Mouse (Mus musculus): ENCODE measurements at regions not wholly inside any gene's neighbourhood (a gene's known extent, or its start where the extent isn't known, plus 50 kb on each side); places are given as distances from the start of the nearest gene placed in this dataset.

- CTCF ChIA-PET = interaction anchor here (1.0 kb wide), 1 partner anchor 8 kb away, joined by 3 read pairs; no protein-coding TSS in a partner anchor
These were observed 113.3 kb upstream of the Tbl1xr1 start for GRCm38 (mm10) chr3:21962921-21963732.

DNA sequence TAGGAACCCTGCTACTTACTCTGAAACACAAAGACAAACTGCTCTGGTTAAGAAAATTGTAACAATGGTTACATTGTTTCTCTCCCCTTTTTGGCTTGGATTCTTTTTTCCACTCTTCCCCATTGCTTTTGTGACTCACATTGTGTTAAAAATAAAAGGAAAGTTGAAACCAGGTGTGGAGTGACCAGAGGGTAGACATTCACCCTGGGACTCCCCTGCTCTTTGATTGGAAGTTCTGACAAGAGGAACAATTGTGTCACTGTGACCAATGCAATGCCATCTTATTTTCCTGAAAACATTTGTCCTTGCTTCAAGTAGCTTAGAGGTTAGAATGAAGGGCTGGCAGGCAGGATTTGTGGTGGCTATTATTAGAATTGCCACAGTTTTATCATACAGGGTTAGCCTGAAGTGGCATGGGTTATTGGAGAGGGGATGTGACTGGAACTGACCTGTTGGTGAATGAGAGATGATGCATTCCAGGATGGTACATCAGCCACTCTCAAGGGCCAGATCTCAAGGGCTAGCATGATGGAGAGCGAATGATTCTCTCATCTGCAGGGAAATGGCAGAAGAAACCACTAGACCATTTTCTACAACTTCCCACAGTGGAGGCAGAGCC is 112.6 kb upstream of the Tbl1xr1 start:
- CTCF ChIA-PET = no interaction called here

DNA sequence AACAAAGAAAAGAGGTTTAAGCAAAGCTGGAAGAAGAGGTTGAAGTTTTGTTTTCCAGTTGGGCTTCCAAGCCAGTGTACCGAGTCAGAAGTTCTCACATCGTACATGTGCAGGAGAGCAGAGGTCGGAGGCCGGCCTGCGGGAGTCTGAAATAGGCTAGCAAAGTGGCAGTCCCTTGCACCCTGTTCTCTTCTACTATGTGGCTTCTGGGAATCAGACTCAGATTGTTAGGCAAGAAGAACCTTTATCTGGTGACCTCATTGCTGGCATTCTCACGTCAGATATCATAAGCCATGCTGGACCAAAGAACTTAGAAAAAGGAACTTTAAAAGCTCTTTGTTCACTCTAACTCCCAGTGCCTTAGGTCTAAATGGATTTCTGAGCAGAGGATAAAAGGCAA is 112.0 kb upstream of the Tbl1xr1 start:
- CTCF ChIA-PET = no interaction called here

GRCm38 (mm10) chr3:21965556-21965955 is 110.9 kb upstream of the Tbl1xr1 start:
- CTCF ChIA-PET = no interaction called here

DNA sequence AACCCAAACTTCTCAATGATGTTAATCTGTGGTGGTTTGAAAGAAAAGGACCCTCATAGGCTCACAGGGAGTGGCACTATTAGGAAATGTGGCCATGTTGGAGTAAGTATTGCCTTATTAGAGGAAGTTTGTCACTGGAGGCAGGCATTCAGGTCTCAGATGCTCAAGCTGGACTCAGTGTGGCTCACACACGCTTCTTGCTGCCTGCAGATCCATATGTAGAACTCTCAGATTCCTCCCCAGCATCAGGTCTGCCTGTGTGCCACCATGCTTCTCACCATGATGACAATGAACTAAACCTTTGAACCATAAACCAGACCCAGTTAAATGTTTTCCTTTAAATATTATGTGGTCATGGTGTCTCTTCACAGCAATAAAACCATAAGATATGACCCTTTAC is 104.7 kb upstream of the Tbl1xr1 start:
- CTCF ChIA-PET = no interaction called here

- CTCF ChIA-PET = no interaction called here
These were observed 103.3 kb upstream of the Tbl1xr1 start for GRCm38 (mm10) chr3:21973153-21973552.

GRCm38 (mm10) chr3:21973681-21974080 is 102.8 kb upstream of the Tbl1xr1 start:
- CTCF ChIA-PET = no interaction called here

- CTCF ChIA-PET = no interaction called here
These were observed 101.7 kb upstream of the Tbl1xr1 start for GRCm38 (mm10) chr3:21974766-21975165.

DNA sequence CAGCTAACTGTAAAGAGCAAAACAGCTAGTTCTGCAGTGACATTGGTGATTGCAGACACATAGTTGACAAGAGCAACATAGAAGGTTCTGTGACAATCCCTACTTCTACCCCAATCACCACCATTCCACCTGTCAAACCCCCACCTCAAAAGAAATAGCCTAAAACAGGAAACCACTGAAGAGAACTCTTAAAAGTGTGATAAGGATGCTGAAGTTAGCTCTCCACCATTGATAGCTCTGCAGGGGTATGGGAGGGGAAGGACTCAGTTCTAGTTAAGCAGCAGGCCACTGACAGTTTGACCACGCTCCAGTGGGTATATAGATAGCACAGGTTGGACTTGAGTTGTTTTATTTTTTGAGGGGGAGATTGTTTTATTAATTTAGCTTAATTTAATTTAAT is 98.7 kb upstream of the Tbl1xr1 start:
- CTCF ChIA-PET = no interaction called here

GRCm38 (mm10) chr3:21982991-21983390 is 93.5 kb upstream of the Tbl1xr1 start:
- CTCF ChIA-PET = interaction anchor here (0.6 kb wide), 1 partner anchor 9 kb away, joined by 9 read pairs; no protein-coding TSS in a partner anchor

DNA sequence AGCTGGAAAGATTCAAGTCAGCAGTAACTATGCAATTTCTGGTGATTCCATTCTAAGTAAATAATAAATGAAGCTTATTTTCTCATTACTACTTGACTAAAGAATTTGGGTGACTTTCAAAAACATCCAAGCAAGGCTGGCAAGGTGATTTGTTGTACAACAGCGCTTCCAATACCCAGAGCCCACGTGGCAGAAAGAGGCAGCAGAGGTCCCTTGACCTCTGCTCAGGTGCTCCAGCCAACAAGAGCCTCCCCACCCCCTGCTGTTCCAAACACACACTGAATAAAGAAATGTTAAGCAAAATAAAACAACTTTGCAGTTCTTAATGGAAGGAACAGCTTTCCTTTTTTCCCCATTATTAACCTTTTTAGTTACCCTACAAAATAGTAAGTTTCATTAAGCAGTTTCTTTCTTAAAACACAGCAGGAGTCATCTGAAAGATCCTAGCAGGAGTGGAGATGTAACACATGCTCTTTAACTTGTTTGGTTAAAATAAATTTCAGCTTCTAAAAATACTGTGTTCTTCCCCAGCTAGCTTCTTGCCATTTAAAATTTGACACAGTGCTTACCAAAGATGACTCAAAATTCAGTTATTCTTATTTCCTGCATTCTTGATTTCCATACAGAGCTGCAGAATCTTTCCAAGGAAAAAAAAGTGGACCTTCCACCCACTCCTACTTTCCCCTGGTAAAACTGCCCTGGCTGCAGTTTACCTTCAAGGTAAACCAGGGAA is 92.3 kb upstream of the Tbl1xr1 start:
- CTCF ChIA-PET = interaction anchor here (0.6 kb wide), 1 partner anchor 303 kb away, joined by 4 read pairs; no protein-coding TSS in a partner anchor

DNA sequence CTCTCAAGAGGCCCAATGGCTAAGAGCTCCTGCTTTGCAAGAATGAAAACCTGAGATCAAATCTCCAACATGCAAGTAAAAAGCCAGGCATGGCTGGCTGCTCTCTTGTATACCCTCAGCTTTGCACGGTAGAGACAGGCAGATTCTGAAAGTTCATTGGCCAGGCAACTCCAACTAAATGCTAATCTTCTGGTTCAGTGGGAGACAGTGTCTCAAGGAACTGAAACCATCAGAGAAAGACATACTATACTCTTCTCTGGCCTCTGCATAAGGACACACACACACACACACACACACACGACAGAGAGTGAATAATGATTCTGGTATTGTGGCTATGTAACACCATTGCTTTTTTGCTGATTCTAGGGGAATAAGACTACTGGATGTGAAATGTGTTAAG is 91.6 kb upstream of the Tbl1xr1 start:
- CTCF ChIA-PET = no interaction called here

- CTCF ChIA-PET = interaction anchor here (0.5 to 0.9 kb wide), 2 partner anchors 30 to 91 kb away, joined by 3 to 15 read pairs; no protein-coding TSS in a partner anchor
These were observed 90.1 kb upstream of the Tbl1xr1 start for GRCm38 (mm10) chr3:21986164-21986892.

GRCm38 (mm10) chr3:21986893-21987250 is 89.6 kb upstream of the Tbl1xr1 start:
- CTCF ChIA-PET = interaction anchor here (0.9 kb wide), 1 partner anchor 30 kb away, joined by 3 read pairs; no protein-coding TSS in a partner anchor

GRCm38 (mm10) chr3:21987455-21988009 is 88.9 kb upstream of the Tbl1xr1 start:
- CTCF ChIA-PET = no interaction called here

GRCm38 (mm10) chr3:21988010-21988531 is 88.4 kb upstream of the Tbl1xr1 start:
- CTCF ChIA-PET = no interaction called here

GRCm38 (mm10) chr3:21990526-21990925 is 85.9 kb upstream of the Tbl1xr1 start:
- CTCF ChIA-PET = no interaction called here

DNA sequence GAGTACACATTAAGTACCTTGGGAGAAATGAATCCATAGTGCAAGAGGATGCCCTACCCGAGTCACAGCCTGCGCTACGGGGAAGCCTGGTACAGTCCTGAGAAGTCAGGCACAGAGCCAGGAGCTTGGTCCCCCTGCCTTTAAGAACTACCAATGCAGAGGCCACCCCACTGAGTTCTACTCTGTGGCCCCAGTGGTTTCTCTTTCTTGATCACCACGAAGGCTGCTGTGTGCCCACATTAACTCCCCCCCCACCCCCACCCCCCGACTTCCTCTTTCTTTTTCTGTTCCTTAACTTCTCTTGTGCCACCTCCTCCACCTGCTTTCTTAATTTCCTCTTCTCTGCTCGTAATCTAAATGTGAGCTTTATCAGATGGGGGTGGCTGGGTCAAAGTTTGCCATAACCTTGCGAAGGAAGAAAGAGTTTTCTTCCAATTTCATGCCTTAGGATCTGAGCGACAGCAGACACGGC is 84.7 kb upstream of the Tbl1xr1 start:
- CTCF ChIA-PET = interaction anchor here (0.5 to 0.8 kb wide), 7 partner anchors 9 to 502 kb away, joined by 4 to 12 read pairs (median 7); no protein-coding TSS in a partner anchor

DNA sequence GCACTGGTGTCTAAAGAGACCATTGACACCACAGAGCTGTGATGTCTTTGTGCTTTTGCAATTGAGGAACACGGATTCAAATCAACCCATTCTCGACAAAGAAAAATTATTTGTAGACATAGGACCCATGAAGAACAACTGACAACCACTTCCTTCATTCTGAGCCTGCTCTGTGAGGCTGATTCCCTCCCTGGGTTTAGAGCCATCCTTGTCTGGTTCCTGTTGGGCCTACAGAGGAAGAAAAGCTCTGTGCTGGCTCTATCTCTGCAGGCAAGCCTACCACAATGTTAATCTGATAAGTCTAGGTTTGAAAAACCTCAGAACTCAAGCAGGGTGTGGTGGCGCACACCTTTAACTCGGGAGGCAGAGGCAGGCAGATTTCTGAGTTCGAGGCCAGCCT is 84.2 kb upstream of the Tbl1xr1 start:
- CTCF ChIA-PET = interaction anchor here (0.5 to 0.8 kb wide), 7 partner anchors 10 to 307 kb away, joined by 5 to 12 read pairs (median 7); no protein-coding TSS in a partner anchor

DNA sequence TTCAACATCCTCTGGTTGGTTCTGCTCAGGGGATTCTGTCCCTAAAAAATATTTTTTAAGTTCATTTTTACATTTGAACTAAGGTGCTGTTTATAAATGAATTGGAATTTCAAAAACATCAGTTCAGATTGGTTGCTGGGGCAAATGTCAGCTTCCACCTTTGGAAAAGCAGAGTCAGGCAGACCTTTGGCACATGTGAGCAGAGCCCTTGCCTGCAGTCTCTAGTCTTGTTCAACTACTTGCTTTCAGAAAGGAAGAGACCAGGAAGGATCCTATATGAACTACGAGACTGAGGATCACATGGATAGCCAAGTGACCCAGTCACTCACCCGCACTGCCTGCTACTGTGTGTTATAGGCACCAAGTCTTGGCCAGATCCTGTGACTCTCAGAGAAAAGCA is 82.5 kb upstream of the Tbl1xr1 start:
- CTCF ChIA-PET = interaction anchor here (0.6 kb wide), 1 partner anchor 181 kb away, joined by 6 read pairs; no protein-coding TSS in a partner anchor
